Mouse (Mus musculus): ENCODE measurements around the gene Aifm3.

DNA sequence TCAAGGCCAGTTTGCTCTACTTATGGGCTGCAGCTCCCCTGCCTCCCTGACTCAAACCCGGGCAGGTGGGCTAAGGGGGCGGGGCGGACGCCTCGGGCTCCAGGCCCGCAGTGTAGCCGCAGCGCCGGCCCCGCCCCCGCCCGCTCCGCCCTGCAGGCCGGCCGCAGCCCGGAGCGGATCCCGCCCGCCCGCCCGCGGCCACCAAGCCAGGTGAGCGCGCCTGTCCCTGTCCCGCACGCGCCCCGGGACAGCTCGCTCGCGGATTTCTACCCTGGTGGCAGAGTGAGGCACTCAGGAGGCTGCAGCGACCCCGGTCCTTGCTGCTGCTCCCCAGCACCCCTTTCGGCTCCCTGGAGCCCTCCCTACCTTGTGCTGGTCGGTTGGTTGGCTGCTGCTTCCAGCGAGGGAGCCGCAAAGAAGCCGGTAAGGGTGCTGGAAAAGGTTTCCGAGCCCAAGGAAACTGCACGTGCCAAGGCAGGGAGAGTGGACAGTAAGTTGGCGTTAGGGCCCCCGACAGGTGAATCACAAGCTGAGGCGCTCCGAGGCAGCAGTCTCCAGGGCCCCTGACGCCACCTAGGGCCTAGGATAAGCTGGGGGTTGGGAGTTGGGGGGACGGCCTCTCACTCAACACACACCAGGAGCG lies at the start of gene Aifm3:
- no peak for TF ChIP-seq CTCF (IDR thresholded peaks at IDR 0.05; ENCODE audit: low read depth, low read length)
- TF ChIP-seq POLR2A (IDR thresholded peaks at IDR 0.05; ENCODE audit: borderline replicate concordance, low read depth, low read length) = no peak
